In genomic region chr16:92282671-92283070, GRCm38 (mm10) we compare ENCODE assay signal across 31 mouse cellular contexts. TPM values are rescaled to one million over a fixed set of nuclear protein-coding genes. Genes with fewer than 3 reads are reported as not detected.
DNase-seq lines count a peak whose midpoint lies in the region; ATAC-seq lines count a peak whose summit lies in the region.
"Had no signal": no experiment of that assay in that cellular context is flagged by ENCODE, and none has a peak within 500 bp of the region (broad histone marks: within the 10 kb centered on the region; RNA-seq: fewer than 3 reads in every experiment).

No protein-coding gene starts in this region.

- H3K9ac ChIP-seq in intestine, embryonic 15.5 days, result no peak overlapping the region
- no peak overlapping the region for H3K9ac ChIP-seq in forebrain, embryonic 13.5 days
- H3K9ac ChIP-seq: embryonic facial prominence, embryonic 12.5 days; embryonic facial prominence, embryonic 15.5 days; forebrain, postnatal 0 days; heart, embryonic 12.5 days; heart, embryonic 15.5 days; hindbrain, embryonic 12.5 days; hindbrain, embryonic 15.5 days had no signal

- no peaks in the 10 kb centered on the region for H3K4me1 ChIP-seq in intestine, embryonic 15.5 days (replicated peaks)
- H3K4me1 ChIP-seq in forebrain, embryonic 13.5 days, result no peaks in the 10 kb centered on the region
- H3K4me1 ChIP-seq: embryonic facial prominence, embryonic 12.5 days; heart, embryonic 15.5 days; hindbrain, embryonic 12.5 days; hindbrain, embryonic 15.5 days had no signal

- intact Hi-C loops in heart, postnatal 25 days (cut with DNase I), result no loop called here
- intact Hi-C loops in heart, postnatal 10 days (cut with DNase I), result loop anchor here (10.0 kb wide), 1 partner anchor 558 kb away; the partner anchor contains the start of genes Cryzl1 and Itsn1
- intact Hi-C loops in gastrocnemius, postnatal 36 days (cut with DNase I), result loop anchor here (10.0 kb wide), 1 partner anchor 228 kb away; the partner anchor contains the start of genes Gm49711, Mrps6 and Slc5a3

- WGBS in intestine, embryonic 15.5 days, result 79% methylated on average over 5 of the region's 5 CpGs
- WGBS in forebrain, embryonic 13.5 days, result 71% methylated on average over 5 of the region's 5 CpGs

- ATAC-seq in intestine, embryonic 15.5 days, result no peak
- no peak for ATAC-seq in forebrain, embryonic 13.5 days
- ATAC-seq: CD4-positive, CD25-positive, alpha-beta regulatory T cell, adult 4 months; forebrain, postnatal 0 days had no signal

- no peak overlapping the region for H3K4me3 ChIP-seq in intestine, embryonic 15.5 days (replicated peaks)
- no peak overlapping the region for H3K4me3 ChIP-seq in forebrain, embryonic 13.5 days
- H3K4me3 ChIP-seq: embryonic facial prominence, embryonic 12.5 days; embryonic facial prominence, embryonic 15.5 days; heart, embryonic 12.5 days; heart, embryonic 15.5 days; hindbrain, embryonic 12.5 days; hindbrain, embryonic 15.5 days had no signal

- DNase-seq in heart, postnatal 25 days (ENCODE audit: low spot score), result peak; percentile 17
- DNase-seq in heart, postnatal 10 days, result no peak
- DNase-seq in gastrocnemius, adult 8-10 months (ENCODE audit: low spot score in 2 of 2), result peak; percentile 30 to 34
- peak; percentile 42 to 54 for DNase-seq in gastrocnemius, postnatal 36 days
- DNase-seq: adrenal gland, adult 8-10 months; adrenal gland, postnatal 25 days; cerebellum, adult 11-12 months; cerebellum, adult 9-10 months; cerebellum, postnatal 25 days; forebrain, postnatal 0 days; kidney, adult 11 months; kidney, adult 9 months had no signal

- no peaks in the 10 kb centered on the region for H3K36me3 ChIP-seq in intestine, embryonic 15.5 days
- H3K36me3 ChIP-seq in forebrain, embryonic 13.5 days (ENCODE audit: poor library complexity, severe bottlenecking), result no peaks in the 10 kb centered on the region
- H3K36me3 ChIP-seq: embryonic facial prominence, embryonic 12.5 days; embryonic facial prominence, embryonic 15.5 days; heart, embryonic 12.5 days; heart, embryonic 15.5 days; hindbrain, embryonic 12.5 days; hindbrain, embryonic 15.5 days had no signal

- no peaks in the 10 kb centered on the region for H3K9me3 ChIP-seq in intestine, embryonic 15.5 days
- no peaks in the 10 kb centered on the region for H3K9me3 ChIP-seq in forebrain, embryonic 13.5 days (replicated peaks)
- H3K9me3 ChIP-seq: embryonic facial prominence, embryonic 12.5 days; embryonic facial prominence, embryonic 15.5 days; heart, embryonic 12.5 days; heart, embryonic 15.5 days; hindbrain, embryonic 12.5 days; hindbrain, embryonic 15.5 days had no signal

- H3K27ac ChIP-seq in intestine, embryonic 15.5 days, result no peak overlapping the region
- H3K27ac ChIP-seq in forebrain, embryonic 13.5 days, result no peak overlapping the region
- H3K27ac ChIP-seq: embryonic facial prominence, embryonic 12.5 days; embryonic facial prominence, embryonic 15.5 days; heart, embryonic 15.5 days; hindbrain, embryonic 12.5 days; hindbrain, embryonic 15.5 days had no signal

- H3K27me3 ChIP-seq in intestine, embryonic 15.5 days (replicated peaks), result no peaks in the 10 kb centered on the region
- no peaks in the 10 kb centered on the region for H3K27me3 ChIP-seq in forebrain, embryonic 13.5 days
- H3K27me3 ChIP-seq: embryonic facial prominence, embryonic 15.5 days; heart, embryonic 12.5 days; heart, embryonic 15.5 days; hindbrain, embryonic 12.5 days; hindbrain, embryonic 15.5 days had no signal

- H3K4me2 ChIP-seq in intestine, embryonic 15.5 days (replicated peaks), result no peak overlapping the region
- no peak overlapping the region for H3K4me2 ChIP-seq in forebrain, embryonic 13.5 days
- H3K4me2 ChIP-seq: embryonic facial prominence, embryonic 12.5 days; embryonic facial prominence, embryonic 15.5 days; heart, embryonic 12.5 days; heart, embryonic 15.5 days; hindbrain, embryonic 12.5 days; hindbrain, embryonic 15.5 days had no signal

RNA-seq across cellular contexts. Expression of gene Kcne2, which starts 9.5 kb away (rescaled TPM):
- not detected for total RNA-seq in heart, postnatal 25 days (2021)
- not detected for total RNA-seq in heart, postnatal 10 days (2021)
- not detected for total RNA-seq in gastrocnemius, adult 8-10 months (2022)
- not detected for total RNA-seq in gastrocnemius, postnatal 36 days (2021)
- 0.37 TPM in 1 of 2 replicates, not detected in the other for polyA plus RNA-seq in intestine, embryonic 15.5 days (2015; fragmentation: Nextera tagmentation; extraction: Ambion mirVana)
- 9.7 and 16.4 TPM in 2 replicates for polyA plus RNA-seq in forebrain, embryonic 13.5 days (2015; fragmentation: Nextera tagmentation; extraction: Ambion mirVana)
- total RNA-seq: adrenal gland, adult 8-10 months; adrenal gland, postnatal 25 days; common myeloid progenitor, adult 5-6 weeks; heart, adult 18-20 months; heart, postnatal 14 days; hematopoietic stem cell, adult 5-6 weeks; MEL had no signal
- polyA plus RNA-seq: C2C12; CD4-positive, CD25-positive, alpha-beta regulatory T cell, adult 4 months; gonadal fat pad, adult 2 months had no signal

RNA-seq across cellular contexts. Expression of gene Smim11, which starts 18.4 kb away (rescaled TPM):
- 10 to 100 TPM; 75.9 to 77.2 TPM for total RNA-seq in heart, postnatal 25 days (2021)
- 10 to 100 TPM; 48.9 to 54.0 TPM for total RNA-seq in heart, postnatal 10 days (2021)
- 10 to 100 TPM; 58.7 to 64.9 (median 60.5) TPM for total RNA-seq in gastrocnemius, adult 8-10 months (2022)
- total RNA-seq in gastrocnemius, postnatal 36 days (2021), result 10 to 100 TPM; 52.2 to 67.4 TPM
- 110 and 128 TPM in 2 replicates for polyA plus RNA-seq in intestine, embryonic 15.5 days (2015; fragmentation: Nextera tagmentation; extraction: Ambion mirVana)
- polyA plus RNA-seq in forebrain, embryonic 13.5 days (2015; fragmentation: Nextera tagmentation; extraction: Ambion mirVana), result 123 and 144 TPM in 2 replicates

RNA-seq across cellular contexts. Expression of gene Fam243, which starts 38.6 kb away (rescaled TPM):
- 1 to 10 TPM in 1 of 2 experiments, under 1 TPM in 1; 0.75 to 1.4 TPM for total RNA-seq in heart, postnatal 25 days (2021)
- total RNA-seq in heart, postnatal 10 days (2021), result 1 to 10 TPM in 1 of 2 experiments, under 1 TPM in 1; 0.62 to 1.2 TPM
- total RNA-seq in gastrocnemius, adult 8-10 months (2022), result not detected
- not detected for total RNA-seq in gastrocnemius, postnatal 36 days (2021)
- not detected in 2 replicates for polyA plus RNA-seq in intestine, embryonic 15.5 days (2015; fragmentation: Nextera tagmentation; extraction: Ambion mirVana)
- 0.10 TPM in 1 of 2 replicates, not detected in the other for polyA plus RNA-seq in forebrain, embryonic 13.5 days (2015; fragmentation: Nextera tagmentation; extraction: Ambion mirVana)
- total RNA-seq: adrenal gland, postnatal 25 days; common myeloid progenitor, adult 5-6 weeks; forebrain, postnatal 0 days; hematopoietic stem cell, adult 5-6 weeks; MEL had no signal
- polyA plus RNA-seq: C2C12; CD4-positive, CD25-positive, alpha-beta regulatory T cell, adult 4 months; embryonic facial prominence, embryonic 12.5 days; embryonic facial prominence, embryonic 15.5 days; forebrain, embryonic 11.5 days; forebrain, postnatal 0 days; frontal cortex, adult 2 months; heart, embryonic 12.5 days; heart, embryonic 15.5 days; hindbrain, embryonic 15.5 days; intestine, embryonic 14.5 days had no signal

Comparison
In these comparisons a context has a peak if more than half of its experiments do, and no peak if none do; other contexts are left out.
1. DNase-seq: peak in heart, postnatal 25 days (single experiment), gastrocnemius, adult 8-10 months (2 of 2) and gastrocnemius, postnatal 36 days (2 of 2); none in heart, postnatal 10 days (0 of 2).